Mouse (Mus musculus) adrenal gland, postnatal 25 days (tissue): ENCODE results near the gene Epb41l2. TPM values are rescaled to one million over a fixed set of nuclear protein-coding genes. Genes with fewer than 3 reads are reported as not detected.

Experiments
- DNase-seq: peaks from one replicate; pipeline ENCODE4 v3.0.0; 2021; ENCODE audit warnings: mixed read lengths
- total RNA-seq: library from RNA; stranded (reverse); gene quantifications from 2 replicates; pipeline ENCODE4 v1.2.3, GENCODE M21; 2021

Epb41l2 gene
- total RNA-seq, 1 experiment from 2014 or later = 82.6 TPM

DNA sequence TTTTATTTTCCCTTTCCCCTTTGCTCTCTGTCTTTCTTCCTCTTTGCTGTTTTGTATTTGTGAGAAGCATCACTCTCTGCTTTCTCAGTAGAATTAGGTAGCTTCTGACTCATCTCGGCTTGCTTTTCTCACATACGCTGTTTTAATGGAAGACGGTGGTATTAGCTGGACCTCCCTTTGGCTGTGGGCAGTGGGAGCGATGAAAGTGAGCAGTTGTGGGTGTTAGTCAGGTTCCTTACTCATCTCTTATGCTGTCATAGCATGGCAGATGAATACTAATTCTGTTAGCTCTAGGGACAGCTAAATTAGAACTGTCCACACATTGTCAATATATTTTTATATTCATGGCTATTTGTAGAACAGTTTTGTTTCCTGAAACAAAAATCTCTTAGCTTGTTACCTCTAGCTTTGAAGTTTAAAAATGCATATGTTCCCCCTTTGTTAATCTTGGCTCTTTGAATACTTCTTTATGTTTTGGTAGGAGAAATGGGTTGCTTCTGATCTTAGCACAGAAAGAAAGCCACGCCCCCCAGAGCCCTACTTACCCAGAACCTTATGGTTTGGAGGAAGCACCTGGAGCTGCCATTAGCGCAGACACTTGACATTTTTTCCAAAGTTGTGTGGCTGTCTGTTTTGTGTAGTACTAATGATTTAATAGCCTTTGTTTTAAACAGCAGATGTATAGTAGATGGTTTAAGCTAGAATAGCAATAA, 78.1 kb downstream of the Epb41l2 start:
- no peak for DNase-seq

DNA sequence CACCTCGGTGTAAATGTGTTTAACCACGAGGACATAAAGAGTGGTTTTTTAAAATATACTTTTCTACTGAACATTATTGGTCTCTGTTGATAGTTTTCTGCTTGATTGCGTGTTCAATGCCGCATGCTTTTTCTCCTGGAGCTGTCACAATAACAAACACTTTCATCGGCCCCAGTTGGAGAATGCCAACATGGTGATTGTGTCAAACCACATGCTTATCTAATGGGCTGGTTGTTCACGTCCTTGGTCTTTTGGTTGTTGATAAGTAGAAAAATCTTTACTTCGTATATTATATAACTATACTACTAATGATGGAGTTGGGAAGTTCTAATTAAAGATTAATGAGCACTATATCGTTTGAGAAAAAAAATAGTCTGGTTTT, 78.7 kb downstream of the Epb41l2 start:
- no peak for DNase-seq

DNA sequence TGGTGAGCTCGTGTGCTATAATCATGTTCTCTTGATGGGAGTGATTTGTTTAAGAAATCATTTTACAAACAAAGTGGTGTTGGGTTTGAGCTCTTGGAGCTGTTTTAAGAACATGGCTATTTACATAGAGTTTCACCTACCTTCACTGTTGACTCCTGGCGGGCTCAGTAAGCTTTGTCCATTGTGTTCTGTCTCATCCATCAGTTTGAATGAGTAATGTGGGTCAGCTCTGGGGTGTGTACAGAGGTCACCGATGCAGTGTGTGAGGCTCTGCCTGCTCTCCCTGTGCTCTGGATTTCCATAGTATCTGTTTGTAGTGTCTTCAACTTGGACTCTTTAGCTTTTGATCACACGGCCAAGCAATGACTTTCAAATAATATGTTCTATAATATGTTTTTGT, 79.6 kb downstream of the Epb41l2 start:
- no peak for DNase-seq

DNA sequence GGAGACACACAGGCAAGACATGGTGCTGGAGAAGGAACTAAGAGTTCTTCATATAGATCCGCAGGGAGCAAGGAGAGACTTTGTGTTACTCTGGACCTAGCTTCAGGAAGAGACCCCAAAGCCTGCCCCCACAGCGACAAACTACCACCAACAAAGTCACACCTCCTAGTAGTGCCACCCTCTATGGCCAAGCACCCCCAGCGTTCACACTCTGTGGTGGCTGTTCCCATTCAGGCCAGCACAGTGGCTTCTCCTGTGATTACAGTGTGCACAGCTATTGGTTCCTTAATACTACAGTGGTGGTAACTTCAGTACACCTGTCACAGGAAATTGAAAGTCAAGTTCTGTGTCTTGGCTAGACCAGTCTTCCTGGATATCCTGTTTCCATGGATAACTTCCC, 80.3 kb downstream of the Epb41l2 start:
- no peak for DNase-seq

DNA sequence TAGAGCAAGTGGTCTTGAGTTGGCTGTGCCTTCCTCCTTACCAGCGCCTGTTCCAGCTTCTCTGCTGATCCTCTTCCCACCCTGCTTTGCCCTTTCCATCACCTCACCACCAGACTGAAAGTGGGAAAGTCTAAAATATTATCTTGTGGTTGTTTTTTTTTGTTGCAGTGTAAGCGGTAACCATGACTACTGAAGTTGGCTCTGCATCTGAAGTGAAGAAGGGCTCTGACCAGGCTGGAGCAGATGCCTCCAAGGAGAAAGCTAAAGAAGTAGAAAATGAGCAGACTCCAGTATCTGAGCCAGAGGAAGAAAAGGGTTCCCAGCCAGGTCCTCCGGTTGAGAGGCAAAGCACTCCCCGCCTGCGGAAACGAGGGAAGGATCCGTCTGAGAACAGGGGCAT, 81.8 kb downstream of the Epb41l2 start:
- DNase-seq = no peak

DNA sequence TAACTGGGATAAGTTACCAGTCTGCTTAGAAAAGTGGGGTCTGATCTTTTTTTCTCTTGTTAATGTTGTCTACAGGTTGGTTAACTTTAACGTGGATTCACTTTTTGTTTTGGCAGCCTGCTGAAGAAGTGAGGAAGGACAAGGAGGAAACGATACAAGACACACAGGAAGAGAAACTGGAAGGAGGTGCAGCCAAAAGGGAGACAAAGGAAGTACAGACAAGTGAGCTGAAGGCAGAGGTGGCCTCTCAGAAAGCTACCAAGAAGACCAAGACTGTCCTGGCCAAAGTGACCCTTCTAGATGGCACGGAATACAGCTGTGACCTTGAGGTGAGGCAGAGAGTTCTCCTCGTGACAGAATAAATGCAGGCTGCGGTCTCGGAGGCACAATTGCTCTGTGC, 84.0 kb downstream of the Epb41l2 start:
- DNase-seq = no peak

DNA sequence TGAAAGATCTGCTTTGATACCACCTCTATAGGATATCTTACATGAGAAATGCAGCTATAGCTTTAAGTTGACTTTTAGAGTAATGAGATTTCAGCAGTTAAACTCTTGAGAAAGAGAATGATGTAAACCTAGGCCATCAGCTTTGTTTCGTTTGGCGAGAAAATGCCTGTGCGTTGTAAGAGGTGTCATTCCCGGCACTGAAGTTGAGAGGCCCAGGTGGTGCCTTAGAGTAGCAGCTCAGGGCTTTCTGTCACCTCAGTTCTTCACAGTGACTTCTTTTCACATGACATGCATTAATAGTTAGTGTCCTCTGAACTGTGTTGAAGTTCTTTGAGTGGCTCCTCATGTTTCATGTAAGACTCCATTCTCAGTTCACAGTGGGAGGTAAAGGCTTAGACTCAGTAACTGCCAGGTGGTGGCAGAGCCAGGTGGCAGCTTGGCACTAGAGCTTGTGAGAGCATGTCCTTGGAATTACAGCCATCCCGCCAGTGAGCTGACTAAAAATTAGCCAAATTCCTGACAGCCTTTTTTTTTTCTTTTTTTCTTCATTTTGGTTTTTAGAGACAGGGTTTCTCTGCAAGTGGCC, 84.7 kb downstream of the Epb41l2 start:
- DNase-seq = no peak

DNA sequence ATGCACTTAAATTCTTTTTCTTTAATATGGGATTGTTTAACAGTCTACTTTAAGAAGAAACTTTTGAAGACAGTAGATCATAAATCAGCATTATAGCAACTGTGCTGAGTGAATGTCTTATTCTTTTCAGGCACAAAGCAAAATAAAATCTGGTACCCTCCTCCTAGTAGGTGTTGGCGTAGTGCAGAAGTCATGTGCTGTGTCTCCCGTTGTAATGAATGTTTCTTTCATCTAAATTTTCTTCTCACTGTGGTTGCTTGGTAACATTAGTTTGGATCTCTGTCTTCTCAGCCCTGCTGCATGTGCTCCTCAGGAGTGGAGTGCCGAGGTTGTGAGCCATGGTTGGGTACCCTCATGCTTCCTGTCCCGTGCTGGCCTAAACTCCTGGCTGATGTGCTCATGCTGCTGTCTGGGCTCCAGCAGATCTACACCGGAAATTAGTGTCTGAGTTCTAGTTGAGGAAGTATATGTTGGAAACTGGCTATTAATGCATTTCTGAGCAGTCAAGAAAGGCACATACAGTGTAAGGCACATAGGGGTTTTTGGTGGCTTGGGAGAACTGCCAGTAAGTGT, 87.4 kb downstream of the Epb41l2 start:
- no peak for DNase-seq

DNA sequence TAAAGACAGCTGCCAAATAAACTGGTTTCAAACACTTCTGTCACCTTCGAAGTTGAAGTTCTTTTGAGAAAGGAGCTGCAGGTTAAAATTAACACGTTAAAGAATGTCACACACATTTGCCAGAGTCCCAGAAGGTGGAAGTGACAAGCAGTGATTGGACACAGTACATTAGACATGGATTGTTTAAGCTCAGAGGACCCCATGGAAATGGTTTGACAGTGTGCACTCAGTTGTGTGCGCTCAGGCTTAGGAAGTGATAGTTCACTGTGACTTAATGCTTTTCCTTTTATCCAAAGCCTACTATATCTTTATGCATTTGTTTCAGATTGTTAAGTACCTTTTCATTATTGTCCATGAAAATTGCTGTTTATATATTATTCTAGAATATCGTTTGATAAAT, 89.1 kb downstream of the Epb41l2 start:
- no peak for DNase-seq

DNA sequence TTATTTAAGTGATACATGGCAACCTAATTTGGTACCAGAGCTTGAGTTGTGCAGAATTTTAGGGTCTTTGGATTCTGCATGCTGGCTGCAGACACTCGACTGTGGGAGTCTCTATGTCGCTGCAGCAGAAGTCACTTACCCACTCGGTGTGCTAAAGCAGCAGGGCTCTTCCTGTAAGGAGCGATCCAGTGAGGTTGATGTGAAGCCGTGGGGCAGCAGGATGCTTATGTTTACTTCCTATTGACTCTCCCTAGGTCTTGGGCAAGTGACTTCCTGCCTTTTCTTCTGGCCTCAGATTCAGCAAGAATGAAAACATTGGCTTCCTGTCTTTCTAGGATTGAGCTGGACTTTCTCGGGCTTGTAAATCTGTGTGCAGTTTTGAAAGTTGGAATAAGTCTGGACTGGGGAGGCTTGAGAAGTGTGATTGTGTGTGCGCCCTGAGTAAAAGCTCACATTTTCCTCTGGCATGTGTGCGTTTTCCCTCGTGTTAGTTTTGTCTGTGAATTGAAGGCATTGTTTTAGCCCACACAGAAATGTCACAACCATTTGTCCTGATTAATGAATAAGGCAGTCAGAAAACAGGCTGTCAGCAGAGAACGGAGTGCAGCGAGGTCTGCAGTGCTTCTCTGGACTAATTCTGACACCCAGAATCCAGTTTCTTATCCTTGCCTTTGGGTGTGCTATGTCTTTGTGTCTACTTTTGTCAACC, 89.9 kb downstream of the Epb41l2 start:
- no peak for DNase-seq

DNA sequence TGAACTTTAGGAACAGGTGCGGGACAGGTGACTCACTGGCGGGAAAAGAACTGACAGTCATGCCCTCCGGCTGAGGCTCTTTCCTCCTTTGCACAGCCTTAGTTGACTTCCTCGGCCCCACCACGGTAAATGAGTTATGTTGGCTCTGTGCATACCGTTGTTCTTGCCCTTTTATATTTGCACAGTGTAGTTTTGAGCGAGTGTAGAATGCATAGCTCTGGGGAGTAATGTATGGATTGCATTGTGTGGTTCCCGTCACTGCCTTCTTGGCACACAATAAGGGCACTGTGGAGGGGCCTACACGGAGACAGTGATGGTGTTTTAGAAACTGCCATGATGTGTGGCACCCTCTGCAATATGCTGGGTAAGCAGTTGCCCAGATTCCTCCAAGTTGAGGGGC, 93.6 kb downstream of the Epb41l2 start:
- DNase-seq = no peak

DNA sequence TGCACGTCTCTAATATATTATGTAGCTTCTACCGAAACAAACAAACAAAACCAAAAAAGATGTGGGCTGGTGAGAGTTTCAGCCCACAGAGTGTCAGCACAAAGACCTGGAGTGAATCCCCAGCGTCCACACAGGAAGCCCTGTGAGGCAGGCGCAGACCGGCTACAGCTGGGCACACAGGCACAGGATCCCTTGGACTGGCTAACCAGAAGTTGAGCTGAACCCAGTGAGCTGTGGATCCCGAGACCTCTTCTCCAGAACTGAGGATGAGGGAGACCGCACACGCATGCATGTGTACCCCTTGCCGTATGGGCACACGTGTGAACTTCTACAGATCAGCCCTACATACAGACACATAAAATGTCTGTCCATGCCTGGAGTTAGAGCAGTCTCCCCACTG, 94.2 kb downstream of the Epb41l2 start:
- no peak for DNase-seq

DNA sequence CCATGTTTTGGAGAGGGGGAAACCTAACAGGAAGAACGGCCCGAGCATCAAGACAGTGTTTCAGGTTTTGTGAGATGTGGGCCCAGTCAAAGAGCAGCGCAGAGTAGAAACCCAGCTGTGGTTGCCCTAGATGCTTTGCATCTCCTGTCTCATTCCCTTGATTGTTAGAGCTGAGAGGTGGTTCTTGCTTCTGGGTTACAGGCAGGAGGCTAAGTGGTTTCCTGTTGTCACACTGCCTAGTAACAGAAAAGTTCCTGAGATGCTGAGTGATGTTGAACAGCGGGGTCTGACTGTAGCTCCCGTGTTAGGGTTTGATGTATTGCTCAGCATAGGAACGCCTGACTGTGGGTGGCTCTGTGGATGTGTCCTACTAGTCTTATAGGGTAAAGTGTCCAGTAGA, 97.5 kb downstream of the Epb41l2 start:
- no peak for DNase-seq

DNA sequence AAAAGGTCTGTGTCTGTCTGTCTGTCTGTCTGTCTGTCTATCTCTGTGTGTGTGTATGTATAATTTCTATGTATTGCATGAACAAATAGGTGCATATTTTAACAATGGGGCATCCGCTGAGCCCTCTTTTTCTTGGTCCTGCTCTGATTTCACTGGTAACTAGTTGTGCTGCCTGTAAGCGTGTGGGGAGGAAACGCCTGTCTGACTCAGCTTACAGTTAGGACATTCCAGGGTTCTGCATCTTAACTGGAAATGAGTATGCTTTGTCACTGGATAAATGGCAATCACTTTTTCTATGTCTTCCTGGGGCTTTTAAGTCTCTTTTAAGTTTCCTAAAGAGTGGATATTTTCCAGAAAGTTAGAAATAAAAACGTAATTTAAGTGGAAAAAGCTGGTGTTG, 98.4 kb downstream of the Epb41l2 start:
- DNase-seq = no peak

DNA sequence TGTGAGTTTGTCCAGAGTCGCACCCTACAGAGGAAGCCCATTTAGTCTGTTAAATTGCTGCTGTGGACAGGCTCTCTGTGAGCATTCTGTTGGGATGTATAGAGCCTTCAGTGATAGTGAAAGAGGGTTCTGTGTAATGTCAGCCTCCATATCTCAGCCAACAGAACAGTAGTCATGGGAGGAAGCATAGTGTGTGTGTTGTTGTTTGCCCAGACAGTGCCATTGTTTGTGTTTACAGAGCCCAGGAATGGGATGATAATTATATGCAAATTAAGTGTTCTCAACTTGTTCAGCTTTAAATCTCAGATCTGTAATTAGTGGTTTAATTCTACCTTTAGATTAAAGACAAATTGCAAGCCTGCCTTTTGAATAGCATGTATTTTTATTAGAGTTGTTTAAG, 102.2 kb downstream of the Epb41l2 start:
- no peak for DNase-seq

DNA sequence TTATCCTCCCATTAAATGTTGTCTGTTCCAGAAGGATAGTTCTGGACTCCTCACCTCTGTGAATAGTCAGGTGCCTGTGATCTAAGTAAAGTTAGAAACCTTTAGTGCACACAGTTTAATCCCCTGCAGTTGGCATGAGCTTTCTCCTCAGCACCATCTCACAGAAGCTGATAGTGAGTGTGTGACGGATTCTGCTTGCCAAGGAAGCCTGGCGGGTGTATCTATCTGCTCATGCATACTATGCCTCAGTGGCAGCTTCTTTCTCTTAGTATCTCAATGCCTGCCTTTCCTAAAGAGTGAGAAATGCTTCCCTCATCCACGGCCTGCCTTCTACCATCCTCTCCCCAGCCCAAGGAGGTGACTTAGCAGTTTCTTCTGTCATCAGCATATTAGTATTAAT, 103.1 kb downstream of the Epb41l2 start:
- no peak for DNase-seq

DNA sequence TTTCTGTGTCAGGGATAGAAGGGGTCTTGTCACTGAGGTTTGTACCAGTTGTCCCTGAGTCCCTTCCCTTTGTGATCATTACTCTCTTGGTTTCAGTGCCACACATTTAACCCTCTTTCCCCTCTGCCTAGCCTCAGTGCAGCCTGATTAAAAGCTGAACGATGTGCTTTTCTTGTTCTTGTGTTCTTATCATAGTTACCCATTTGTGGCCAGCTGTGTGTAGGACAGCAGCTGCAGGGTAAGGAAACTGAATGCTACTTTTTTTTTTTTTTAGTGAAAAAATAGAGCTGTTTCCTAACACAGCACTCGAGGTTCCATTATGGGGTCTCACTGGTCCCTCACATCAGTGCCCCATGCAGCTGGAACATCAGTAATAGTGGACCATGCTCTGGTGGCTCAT, 106.9 kb downstream of the Epb41l2 start:
- DNase-seq = no peak

DNA sequence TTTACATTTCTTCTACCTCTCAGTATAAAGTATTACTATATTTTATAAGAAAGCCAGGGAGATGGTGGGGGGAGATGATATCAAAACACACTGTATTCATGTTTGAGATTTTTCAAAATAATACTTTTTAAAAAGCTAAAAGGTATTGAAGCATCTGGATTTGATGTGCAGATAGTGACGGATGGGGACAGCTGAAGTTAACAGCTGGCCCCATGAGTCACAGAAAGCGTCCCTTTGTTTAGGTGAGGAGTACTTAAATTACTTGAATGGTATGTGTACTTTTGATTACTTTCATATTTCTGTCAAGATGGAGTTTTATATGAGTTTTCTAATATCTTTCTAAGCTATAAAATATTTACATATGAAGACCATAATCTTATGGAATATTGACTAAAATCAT, 112.3 kb downstream of the Epb41l2 start:
- DNase-seq = no peak

DNA sequence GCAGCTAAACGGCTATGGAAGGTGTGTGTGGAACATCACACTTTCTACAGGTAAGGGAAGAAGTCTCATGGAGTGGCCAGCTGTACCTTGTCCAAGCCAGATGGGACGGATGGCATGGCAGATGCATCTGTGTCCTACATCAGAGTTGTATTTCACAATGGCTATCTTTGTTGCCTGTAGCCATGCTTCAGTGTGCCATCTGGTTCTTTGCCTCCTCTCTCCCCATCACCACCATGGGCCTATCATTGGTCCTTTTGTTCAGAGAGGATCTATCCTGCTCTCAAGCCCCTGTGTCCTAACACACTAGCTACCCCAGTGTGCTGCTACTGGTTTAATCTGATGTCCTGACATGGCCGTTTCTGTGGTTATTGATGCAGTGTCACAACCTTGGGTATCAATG, 120.1 kb downstream of the Epb41l2 start:
- no peak for DNase-seq

DNA sequence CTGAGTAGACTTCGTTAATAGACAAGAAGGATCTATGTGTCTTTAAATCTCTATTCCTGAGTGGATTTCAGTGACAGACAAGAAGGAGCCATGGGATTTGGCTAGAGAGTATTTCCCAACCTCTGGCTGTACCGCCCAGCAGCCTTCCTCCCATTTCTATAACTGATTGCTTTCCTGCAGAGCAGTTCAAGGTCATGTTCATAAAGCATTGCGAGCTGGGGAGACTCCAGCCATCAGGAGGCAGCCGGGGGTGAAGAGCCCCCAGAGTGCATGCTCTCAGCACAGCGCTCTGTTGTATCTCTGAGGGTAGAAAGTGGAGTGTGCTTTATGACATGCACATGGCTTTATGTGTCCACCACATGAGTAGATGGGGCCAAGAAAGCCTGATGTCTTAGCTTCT, 123.2 kb downstream of the Epb41l2 start:
- DNase-seq = no peak

DNA sequence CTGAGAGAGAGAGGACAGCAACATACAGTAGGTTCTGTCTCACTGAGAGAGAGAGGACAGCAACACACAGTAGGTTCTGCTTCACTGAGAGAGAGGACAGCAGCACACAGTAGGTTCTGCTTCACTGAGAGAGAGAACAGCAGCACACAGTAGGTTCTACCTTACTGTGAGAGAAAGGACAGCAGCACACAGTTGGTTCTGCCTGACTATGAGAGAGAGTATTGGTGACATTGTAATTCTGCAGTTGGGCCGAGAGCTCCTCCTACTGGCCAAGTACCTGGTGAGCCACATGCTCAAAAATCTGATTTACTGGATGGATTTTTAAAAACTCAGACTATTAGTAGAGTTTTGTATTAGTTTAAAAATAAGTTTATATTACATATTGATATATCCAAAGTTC, 128.9 kb downstream of the Epb41l2 start:
- DNase-seq = peak; percentile 69

DNA sequence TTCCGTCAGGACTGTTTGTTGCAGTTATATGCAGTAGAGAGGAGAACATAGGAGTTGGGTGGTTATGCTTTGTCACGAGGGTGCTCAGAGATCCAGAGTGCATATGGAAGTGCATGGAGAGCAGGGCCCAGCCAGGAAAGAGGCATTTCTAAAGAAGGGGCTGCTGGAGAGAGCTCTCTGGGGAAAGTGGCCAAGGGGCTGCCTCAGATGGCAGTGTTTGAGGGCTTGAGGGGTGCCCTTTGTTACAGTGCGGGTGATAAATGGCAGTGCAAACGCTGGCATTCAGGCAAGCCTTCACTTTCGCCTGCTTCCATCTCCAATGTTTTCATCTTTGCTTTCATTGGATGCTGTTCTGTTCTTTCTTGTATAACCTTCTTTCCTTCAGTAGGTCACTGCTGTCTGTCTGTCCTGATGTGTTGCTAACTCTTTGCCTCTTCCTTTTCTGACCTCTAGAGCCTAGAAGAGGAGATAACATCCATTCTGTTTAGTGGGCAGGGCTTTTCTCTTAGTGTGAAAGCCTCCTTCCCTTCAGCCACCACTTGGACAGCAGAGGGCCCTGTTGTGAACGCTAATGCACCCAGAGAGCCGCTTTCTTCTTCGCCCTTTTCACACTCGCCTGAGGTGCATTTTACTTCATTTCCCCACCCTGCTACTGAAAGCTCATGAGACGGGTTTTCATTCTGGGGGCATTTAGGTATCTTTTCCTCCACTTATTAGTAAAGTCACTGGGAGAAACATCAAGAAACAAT, 139.9 kb downstream of the Epb41l2 start:
- DNase-seq = no peak

DNA sequence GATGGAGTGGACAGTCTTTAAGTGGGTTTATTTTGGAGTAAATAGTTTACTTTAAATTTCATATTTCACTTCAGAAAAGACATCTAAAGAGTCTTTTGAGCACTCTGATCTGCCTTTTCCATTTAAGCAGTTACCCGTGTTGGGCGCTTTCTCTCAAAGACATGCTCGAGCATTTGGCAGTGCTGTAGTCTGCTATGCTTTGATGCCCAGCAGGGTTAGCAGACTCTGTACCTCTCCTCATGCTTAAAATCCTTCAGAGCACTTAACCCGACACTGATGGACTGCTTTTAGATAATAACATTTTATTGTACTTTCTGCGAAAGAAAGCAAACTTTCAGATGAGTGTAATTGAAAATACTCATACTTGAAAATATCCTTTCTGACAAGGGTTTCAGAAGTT, 143.7 kb downstream of the Epb41l2 start:
- no peak for DNase-seq
